Mouse (Mus musculus): Measurements from ENCODE around the gene Mmrn2.
A peak's percentile ranks its signal among the peaks of the same experiment; 100 is the strongest.
"Not testable (repeated sequence)": the region's sequence is repeated elsewhere in the genome, so short reads cannot be mapped to it uniquely, and the experiment has no call there.

The Mmrn2 gene

DNA sequence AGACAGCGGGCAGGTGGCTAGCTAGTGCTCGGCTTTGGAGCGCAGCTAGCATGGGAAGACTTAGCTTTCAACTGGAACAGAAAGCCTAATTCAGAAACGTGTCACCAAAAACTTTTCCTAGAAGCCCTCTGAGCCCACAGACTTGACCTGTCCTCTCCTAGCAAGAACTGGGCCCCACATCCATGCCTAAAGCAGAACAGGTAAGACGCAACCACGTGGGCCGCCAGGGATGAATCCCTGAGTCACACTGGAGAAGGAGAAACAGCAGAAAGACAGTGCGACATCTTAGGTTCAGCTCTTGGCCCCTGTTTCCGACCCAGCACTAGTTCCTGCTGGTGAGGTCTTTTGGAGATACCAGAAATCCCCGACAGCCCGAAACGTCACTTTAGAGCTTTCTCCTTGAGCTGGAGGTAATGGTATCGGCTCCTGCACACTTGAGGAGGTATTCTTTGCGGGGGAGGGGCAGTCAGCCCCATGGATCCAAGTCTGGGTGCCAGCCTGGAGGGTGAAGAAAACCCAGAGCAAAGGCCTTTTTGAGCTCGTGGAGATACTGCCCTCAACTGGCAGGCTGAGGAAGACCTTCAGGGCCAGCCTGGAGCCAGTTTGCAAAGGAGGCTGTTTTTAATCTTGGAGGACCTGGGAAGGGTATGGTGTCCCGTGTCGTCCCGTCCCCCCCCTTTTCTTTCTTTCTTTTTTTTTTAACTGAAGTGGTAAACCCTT lies 12.4 kb upstream of the Mmrn2 start:
- DNase-seq = peak; percentile 32

DNA sequence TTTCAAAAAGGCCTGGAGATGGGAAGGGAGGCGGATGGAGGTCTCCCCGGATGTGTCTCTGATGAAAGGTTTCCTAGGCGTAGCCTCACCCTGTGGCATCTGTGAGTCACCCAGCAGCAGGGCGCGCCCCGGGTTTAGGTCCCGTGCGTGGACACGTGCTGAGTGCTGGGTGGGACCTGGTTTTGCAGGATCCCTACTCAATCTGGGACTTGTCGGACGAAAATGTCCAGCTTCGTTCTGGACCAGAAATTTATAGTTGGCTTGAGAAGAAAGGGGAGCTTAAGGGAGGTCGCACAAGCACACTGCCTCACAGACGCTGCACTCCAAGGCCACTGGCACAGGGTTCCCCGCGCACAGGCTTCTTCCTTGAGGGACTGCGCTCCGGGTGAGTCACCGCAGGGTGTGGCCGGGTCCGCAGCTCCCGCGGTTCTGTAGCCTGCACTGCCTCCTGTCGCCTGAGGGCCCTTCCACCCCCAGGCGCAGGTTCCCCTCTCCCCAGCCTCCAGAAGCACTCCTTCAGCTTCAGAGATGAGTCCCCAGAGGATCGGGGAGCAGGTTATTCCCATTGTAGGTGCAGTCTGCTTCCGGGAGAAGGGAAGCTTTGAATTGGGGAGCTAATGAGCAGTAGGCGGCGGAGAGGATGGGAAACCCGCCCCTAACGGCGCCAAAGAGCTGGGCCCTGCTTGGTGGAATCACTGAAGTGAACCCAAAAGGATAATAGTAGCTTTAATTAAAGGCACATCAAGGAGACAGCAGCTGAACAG lies 11.6 kb upstream of the Mmrn2 start:
- peak; percentile 33 for DNase-seq

DNA sequence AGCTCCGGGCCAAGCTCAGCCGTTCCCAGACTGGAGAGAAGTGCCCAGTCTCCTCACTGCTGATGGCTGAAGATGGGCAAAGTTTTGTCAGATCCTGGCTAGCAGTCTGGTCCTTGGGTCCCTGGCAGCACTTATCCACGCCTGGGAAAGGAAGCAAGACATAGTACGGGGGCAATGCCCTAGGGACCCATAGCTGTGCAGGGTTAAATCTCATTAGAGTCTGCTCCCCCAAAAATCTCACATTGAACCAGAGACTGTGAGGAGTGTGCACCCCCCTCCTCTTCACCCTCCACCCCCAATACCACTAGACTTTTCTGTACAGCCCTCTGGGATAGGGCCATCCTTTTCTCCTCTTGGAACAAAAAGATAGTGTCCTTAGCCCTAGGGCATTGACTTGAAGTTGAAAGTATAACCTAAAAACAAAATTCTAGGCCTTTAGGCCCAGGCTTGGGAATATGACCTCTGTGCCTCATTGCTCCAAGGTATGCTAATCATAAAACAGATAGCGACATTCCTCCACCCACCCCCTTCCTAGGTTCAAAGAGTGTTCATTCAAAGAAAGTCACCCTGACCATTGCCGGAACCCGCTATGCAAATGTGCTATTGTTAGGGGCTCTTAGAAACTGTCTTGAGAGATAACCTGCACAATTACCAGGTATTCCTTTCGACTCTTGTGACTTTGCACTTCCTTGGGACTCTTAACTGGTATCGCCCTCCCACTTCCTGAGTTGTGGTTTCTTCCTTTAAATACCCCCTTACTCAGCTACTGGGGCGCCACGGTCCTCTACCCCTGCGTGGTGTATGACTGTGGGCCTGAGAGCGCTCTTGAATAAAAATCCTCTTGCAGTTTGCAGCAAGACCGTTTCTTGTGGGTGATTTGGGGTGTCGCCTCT lies 10.8 kb upstream of the Mmrn2 start:
- not testable (repeated sequence) for DNase-seq

- no peak for DNase-seq
Observed at GRCm38 (mm10) chr14:34365147-34365507, 10.1 kb upstream of the Mmrn2 start.

DNA sequence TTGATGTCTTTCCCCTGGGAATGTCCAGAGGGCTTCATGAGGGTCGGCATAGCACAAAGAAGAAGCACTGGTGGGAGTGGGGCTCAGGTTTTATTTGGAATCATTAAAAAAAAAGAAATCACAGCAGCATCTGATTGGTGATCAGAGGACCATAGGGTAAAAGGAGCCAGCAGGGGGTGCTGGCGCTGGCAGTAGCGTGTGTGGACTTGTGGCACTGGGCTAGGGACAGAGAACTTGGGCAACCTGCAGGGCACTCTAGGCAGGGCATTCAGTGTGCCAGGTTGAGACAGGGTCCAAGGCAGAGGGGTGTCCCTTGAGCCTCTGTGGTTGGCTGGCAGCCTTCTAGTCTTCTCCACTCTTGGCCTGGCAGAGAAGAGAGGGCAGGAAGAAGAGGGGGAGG lies 5.1 kb upstream of the Mmrn2 start:
- no peak for DNase-seq

- no peak for DNase-seq
Observed at GRCm38 (mm10) chr14:34370921-34371320, 4.3 kb upstream of the Mmrn2 start.

- DNase-seq = no peak
Observed at GRCm38 (mm10) chr14:34371763-34372162, 3.5 kb upstream of the Mmrn2 start.

GRCm38 (mm10) chr14:34372646-34373045 lies 2.6 kb upstream of the Mmrn2 start:
- peak; percentile 34 for DNase-seq

DNA sequence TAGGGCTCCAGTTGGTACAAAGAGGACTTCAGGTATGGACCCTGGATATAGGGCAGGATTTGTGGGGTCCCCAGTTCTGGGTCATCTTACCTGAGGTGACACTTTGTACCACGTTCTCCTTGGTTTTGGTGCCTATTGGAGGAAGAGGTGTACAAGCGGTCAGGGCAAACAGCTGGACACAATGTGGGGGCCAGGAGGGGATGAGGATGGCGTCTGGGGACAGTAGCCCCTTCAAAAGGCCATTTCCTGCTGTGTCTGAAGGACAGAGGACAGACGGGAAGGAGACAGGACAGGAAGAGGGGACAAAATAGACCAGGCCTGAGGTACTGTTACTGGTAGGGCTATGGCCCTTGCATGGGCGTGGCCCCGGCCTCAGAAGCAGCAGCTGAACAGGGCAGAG lies 1.7 kb upstream of the Mmrn2 start:
- DNase-seq = no peak

GRCm38 (mm10) chr14:34374577-34374976 lies 688 bp upstream of the Mmrn2 start, which contains the start of gene Sncg:
Sncg (minus strand) TSS chr14:34374789.
- DNase-seq = no peak

- DNase-seq = no peak
Observed at GRCm38 (mm10) chr14:34375941-34376340, 676 bp downstream of the Mmrn2 start.

DNA sequence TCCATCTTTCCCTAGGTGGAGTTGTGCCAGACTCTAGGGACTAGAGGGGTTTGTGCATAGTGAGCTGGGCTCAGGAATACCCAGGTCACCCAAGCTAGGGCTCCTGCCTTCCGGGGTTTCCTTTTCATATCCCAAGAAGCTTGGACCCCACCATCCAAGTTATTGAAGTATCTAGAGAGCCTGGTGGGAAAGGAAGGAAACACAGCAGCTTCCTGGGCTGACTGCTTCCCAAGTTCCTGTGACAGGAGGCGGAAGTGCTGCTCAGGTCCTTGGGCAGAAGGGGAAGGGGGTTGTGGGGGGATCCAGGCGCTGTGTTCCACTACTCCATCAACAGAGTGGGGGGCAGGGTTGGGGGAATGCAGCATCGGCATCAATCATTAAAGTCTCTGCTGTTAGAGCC lies 1.9 kb downstream of the Mmrn2 start:
- no peak for DNase-seq

DNA sequence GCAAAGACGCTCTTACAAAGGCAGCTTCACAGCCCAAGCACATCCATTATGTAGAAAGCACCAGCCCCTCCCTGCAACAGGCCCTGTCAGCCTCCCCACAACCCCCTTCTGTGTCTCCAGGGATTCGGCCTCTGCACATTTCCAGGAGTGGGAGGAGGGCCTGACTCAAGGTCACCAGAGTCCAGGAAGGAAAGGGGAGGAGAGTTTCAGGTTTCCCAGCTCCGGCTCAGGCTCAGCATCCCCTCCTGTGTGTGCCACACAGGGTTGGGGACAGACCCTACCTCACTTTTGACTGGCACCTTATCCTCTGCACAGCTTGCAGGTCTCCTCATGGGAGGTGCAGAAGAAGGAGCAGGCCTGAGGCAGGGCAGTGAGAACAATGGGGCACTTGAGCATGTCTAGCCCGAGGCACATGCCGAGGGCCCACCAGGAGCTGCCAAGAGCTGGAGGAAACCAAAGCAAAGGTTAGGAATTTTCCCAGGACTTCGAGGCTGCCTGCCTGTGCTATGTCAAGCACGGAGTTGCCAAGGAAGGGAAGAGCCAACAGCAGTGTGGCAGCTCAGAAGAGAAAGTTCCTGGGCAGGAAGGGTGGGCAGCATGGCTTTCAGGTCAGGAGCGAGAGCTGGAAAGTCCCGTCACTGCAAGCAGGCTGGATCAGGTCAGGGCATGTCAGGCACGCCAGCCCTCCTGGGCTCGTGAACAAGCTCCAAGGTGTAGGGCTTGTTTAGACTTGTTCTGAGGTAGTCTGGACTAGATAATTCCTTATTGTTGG lies 3.5 kb downstream of the Mmrn2 start:
- DNase-seq = no peak

GRCm38 (mm10) chr14:34382921-34383704 lies 7.8 kb downstream of the Mmrn2 start:
- DNase-seq = no peak

DNA sequence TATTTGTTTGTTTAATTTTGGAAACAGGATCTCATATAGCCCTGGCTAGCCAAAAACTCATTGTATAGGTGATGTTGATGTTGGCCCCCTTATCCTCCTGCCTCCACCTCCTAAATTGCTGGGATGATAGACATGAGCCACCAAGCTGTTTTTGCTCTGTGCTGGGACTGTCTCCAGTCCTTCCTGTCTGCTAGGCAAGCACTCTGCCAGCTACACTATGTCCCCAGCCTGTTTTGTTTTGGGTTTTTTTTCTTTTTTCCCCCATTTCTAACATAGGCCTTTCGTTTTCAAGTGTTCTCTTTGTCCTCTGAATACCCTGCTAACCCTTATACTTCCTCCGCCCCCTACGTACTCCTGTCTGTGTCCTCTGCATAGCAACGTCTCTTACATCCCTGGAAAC lies 18.0 kb downstream of the Mmrn2 start:
- no peak for DNase-seq

- no peak for DNase-seq
Observed at GRCm38 (mm10) chr14:34397871-34398270, 22.6 kb downstream of the Mmrn2 start.

GRCm38 (mm10) chr14:34398901-34399300 lies 23.6 kb downstream of the Mmrn2 start:
- no peak for DNase-seq

- no peak for DNase-seq
Observed at GRCm38 (mm10) chr14:34399301-34399700, 24.0 kb downstream of the Mmrn2 start.

DNA sequence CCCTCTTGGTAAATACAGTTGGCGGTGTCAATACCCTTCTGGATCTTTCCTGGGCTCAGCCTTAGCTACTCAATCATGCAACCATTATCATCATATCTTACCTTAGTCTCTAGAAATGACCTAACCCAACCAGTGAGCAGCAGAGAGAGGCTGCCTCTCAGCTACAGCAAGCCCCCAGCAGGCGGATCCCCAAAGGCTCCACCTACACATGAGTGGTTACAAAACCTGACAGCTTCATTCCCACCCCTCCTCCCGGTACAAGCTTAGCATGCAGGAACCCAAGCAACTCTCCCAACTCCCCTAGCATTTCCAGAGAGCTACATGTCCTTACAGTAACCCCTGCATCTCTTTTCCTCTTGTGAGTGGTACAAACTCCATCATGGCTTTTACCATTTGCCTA lies 24.8 kb downstream of the Mmrn2 start:
- DNase-seq = no peak

DNA sequence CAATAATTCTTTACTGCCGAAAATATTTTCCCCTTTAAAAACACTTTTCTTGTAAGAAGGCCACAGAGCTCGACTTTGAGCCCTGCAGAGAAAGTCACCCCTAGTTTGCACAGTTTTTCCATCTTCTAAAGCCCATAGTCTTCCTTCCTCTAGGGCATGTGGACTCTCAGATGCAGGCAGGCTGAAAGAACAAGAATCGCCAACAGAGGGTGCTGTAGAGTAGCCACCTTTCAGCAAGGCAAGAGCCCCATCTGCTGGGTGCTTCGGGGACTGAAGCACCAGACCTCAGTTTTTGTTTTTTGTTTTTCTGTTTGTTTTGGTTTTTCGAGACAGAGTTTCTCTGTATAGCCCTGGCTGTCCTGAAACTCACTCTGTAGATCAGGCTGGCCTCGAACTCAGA lies 25.9 kb downstream of the Mmrn2 start:
- peak; percentile 80 for DNase-seq

- no peak for DNase-seq
Observed at GRCm38 (mm10) chr14:34402871-34403270, 27.6 kb downstream of the Mmrn2 start.

DNA sequence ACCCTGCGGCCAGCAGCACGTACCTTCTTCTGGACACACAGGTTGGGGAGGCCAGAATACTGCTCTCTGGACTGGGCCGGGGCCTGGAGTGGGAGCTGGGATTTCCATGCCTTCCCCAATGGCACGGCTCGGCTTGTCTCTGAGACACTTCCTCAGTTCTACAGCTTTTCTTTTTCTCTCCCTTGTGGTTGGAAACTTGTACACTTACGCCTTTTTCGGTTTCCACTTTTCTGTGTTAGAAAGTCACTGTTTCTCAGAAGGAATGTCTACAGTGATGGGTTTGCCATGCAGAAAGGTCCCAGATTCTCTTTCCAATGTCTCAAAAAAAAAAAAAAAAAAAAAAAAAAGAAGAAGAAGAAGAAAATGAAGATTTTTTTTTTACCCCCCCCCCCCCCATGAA lies 28.2 kb downstream of the Mmrn2 start:
- no peak for DNase-seq
